27 mouse cellular contexts compared by ENCODE assay signal in genomic region chr8:12613201-12613600, GRCm38 (mm10). TPM values are rescaled to one million over a fixed set of nuclear protein-coding genes. Genes with fewer than 3 reads are reported as not detected.
DNase-seq lines count a peak whose midpoint lies in the region; ATAC-seq and TF ChIP-seq lines count a peak whose summit lies in the region.
"Had no signal": no experiment of that assay in that cellular context is flagged by ENCODE, and none has a peak within 500 bp of the region (broad histone marks: within the 10 kb centered on the region; RNA-seq: fewer than 3 reads in every experiment).

No protein-coding gene starts in this region.

- peaks cover 5% of the 10 kb centered on the region; the same call in 1 of the 2 replicates for H3K4me1 ChIP-seq in forebrain, embryonic 12.5 days
- H3K4me1 ChIP-seq in forebrain, postnatal 0 days (ENCODE audit: insufficient read depth), result no peaks in the 10 kb centered on the region
- 0 out of 2 replicates have a peak, but pooled peaks cover 3% of the 10 kb centered on the region for H3K4me1 ChIP-seq in forebrain, embryonic 14.5 days (ENCODE audit: control insufficient read depth, insufficient read depth, low read length)
- no peaks in the 10 kb centered on the region for H3K4me1 ChIP-seq in forebrain, embryonic 11.5 days (replicated peaks; ENCODE audit: control insufficient read depth, insufficient read depth, low read length)
- H3K4me1 ChIP-seq in midbrain, embryonic 14.5 days (ENCODE audit: control insufficient read depth, insufficient read depth, low read length), result no peaks in the 10 kb centered on the region; the same call in 1 of the 2 replicates
- peaks cover 19% of the 10 kb centered on the region for H3K4me1 ChIP-seq in midbrain, embryonic 10.5 days
- H3K4me1 ChIP-seq in forebrain, embryonic 16.5 days (replicated peaks; ENCODE audit: control insufficient read depth, insufficient read depth, low read length), result peaks cover 10% of the 10 kb centered on the region; the same call in 1 of the 2 replicates
- H3K4me1 ChIP-seq in intestine, postnatal 0 days (replicated peaks; ENCODE audit: control insufficient read depth, insufficient read depth, low read length), result no peaks in the 10 kb centered on the region
- H3K4me1 ChIP-seq: embryonic facial prominence, embryonic 12.5 days had no signal

- H3K9me3 ChIP-seq in forebrain, embryonic 12.5 days, result no peaks in the 10 kb centered on the region
- H3K9me3 ChIP-seq in forebrain, postnatal 0 days (ENCODE audit: low read length), result no peaks in the 10 kb centered on the region
- no peaks in the 10 kb centered on the region for H3K9me3 ChIP-seq in forebrain, embryonic 14.5 days (replicated peaks; ENCODE audit: control insufficient read depth, low read length)
- no peaks in the 10 kb centered on the region for H3K9me3 ChIP-seq in forebrain, embryonic 11.5 days (ENCODE audit: control insufficient read depth, low read length)
- H3K9me3 ChIP-seq in midbrain, embryonic 14.5 days (ENCODE audit: control insufficient read depth, low read length), result no peaks in the 10 kb centered on the region
- H3K9me3 ChIP-seq in midbrain, embryonic 10.5 days (replicated peaks), result no peaks in the 10 kb centered on the region
- H3K9me3 ChIP-seq in forebrain, embryonic 16.5 days (ENCODE audit: control insufficient read depth, low read length), result no peaks in the 10 kb centered on the region
- no peaks in the 10 kb centered on the region for H3K9me3 ChIP-seq in intestine, postnatal 0 days (ENCODE audit: control insufficient read depth)
- H3K9me3 ChIP-seq: embryonic facial prominence, embryonic 10.5 days; embryonic facial prominence, embryonic 12.5 days; G1E had no signal

- H3K36me3 ChIP-seq in forebrain, embryonic 12.5 days (replicated peaks), result peaks cover 33% of the 10 kb centered on the region
- H3K36me3 ChIP-seq in forebrain, postnatal 0 days (ENCODE audit: insufficient read depth), result peaks cover 15% of the 10 kb centered on the region
- H3K36me3 ChIP-seq in forebrain, embryonic 14.5 days (ENCODE audit: control insufficient read depth, insufficient read depth, low read length), result peaks cover 20% of the 10 kb centered on the region
- no peaks in the 10 kb centered on the region; the same call in 1 of the 2 replicates for H3K36me3 ChIP-seq in forebrain, embryonic 11.5 days (ENCODE audit: control insufficient read depth, insufficient read depth, low read length)
- peaks cover 24% of the 10 kb centered on the region; the same call in 1 of the 2 replicates for H3K36me3 ChIP-seq in midbrain, embryonic 14.5 days (ENCODE audit: control insufficient read depth, insufficient read depth, low read length)
- H3K36me3 ChIP-seq in midbrain, embryonic 10.5 days, result peaks cover 40% of the 10 kb centered on the region
- H3K36me3 ChIP-seq in forebrain, embryonic 16.5 days (ENCODE audit: control insufficient read depth, insufficient read depth), result no peaks in the 10 kb centered on the region
- H3K36me3 ChIP-seq in intestine, postnatal 0 days (ENCODE audit: control insufficient read depth, insufficient read depth), result peaks cover 38% of the 10 kb centered on the region

- no peak for ATAC-seq in forebrain, embryonic 12.5 days (ENCODE audit: low FRiP score)
- ATAC-seq in forebrain, postnatal 0 days, result no peak
- peak; percentile 52; the same call in 1 of the 2 replicates for ATAC-seq in forebrain, embryonic 14.5 days
- no peak for ATAC-seq in forebrain, embryonic 11.5 days (replicated peaks; ENCODE audit: low FRiP score)
- ATAC-seq in midbrain, embryonic 14.5 days (ENCODE audit: low FRiP score, low TSS enrichment), result no peak
- 0 out of 2 replicates have a peak, but pooled peaks have one; percentile 22 for ATAC-seq in forebrain, embryonic 16.5 days
- ATAC-seq in intestine, postnatal 0 days, result no peak
- ATAC-seq: activated CD4-positive, CD25-positive, alpha-beta regulatory T cell, adult 4 months; CD4-positive, CD25-positive, alpha-beta regulatory T cell, adult 4 months; Patski had no signal

- no peak overlapping the region for H3K4me3 ChIP-seq in forebrain, embryonic 12.5 days (replicated peaks)
- no peak overlapping the region for H3K4me3 ChIP-seq in forebrain, postnatal 0 days (ENCODE audit: low read depth, low read length)
- no peak overlapping the region for H3K4me3 ChIP-seq in forebrain, embryonic 14.5 days (ENCODE audit: low read depth, low read length)
- no peak overlapping the region for H3K4me3 ChIP-seq in forebrain, embryonic 11.5 days (ENCODE audit: low read depth, low read length)
- no peak overlapping the region for H3K4me3 ChIP-seq in midbrain, embryonic 14.5 days (replicated peaks; ENCODE audit: low read depth, low read length)
- H3K4me3 ChIP-seq in midbrain, embryonic 10.5 days, result no peak overlapping the region
- H3K4me3 ChIP-seq in forebrain, embryonic 16.5 days (replicated peaks; ENCODE audit: low read length), result no peak overlapping the region
- no peak overlapping the region for H3K4me3 ChIP-seq in intestine, postnatal 0 days (ENCODE audit: low read depth, low read length)
- H3K4me3 ChIP-seq: embryonic facial prominence, embryonic 10.5 days; embryonic facial prominence, embryonic 12.5 days had no signal

- H3K4me2 ChIP-seq in forebrain, embryonic 12.5 days, result no peak overlapping the region
- no peak overlapping the region for H3K4me2 ChIP-seq in forebrain, postnatal 0 days (ENCODE audit: low read depth)
- no peak overlapping the region for H3K4me2 ChIP-seq in forebrain, embryonic 14.5 days (ENCODE audit: low read length)
- no peak overlapping the region for H3K4me2 ChIP-seq in forebrain, embryonic 11.5 days (ENCODE audit: low read depth, low read length, severe bottlenecking)
- H3K4me2 ChIP-seq in midbrain, embryonic 14.5 days (ENCODE audit: low read length), result no peak overlapping the region
- H3K4me2 ChIP-seq in forebrain, embryonic 16.5 days (ENCODE audit: low read length), result no peak overlapping the region
- no peak overlapping the region for H3K4me2 ChIP-seq in intestine, postnatal 0 days (replicated peaks; ENCODE audit: low read depth)
- H3K4me2 ChIP-seq: embryonic facial prominence, embryonic 12.5 days had no signal

- DNase-seq in forebrain, postnatal 0 days, result no peak
- peak; percentile 61 for DNase-seq in forebrain, embryonic 14.5 days (ENCODE audit: low spot score)
- no peak for DNase-seq in forebrain, embryonic 11.5 days (ENCODE audit: low spot score)
- DNase-seq in midbrain, embryonic 14.5 days, result peak; percentile 14
- no peak for DNase-seq in midbrain, embryonic 10.5 days (ENCODE audit: low spot score)
- DNase-seq: adrenal gland, adult 8-10 months; adrenal gland, postnatal 14 days; adrenal gland, postnatal 36 days; B cell, adult 2 months; cerebellum, adult 11 months; cerebellum, adult 2 months; cerebellum, adult 9-10 months; cerebellum, postnatal 10 days; cerebellum, postnatal 25 days had no signal

- WGBS in forebrain, embryonic 12.5 days, result 67% methylated on average over 7 of the region's 7 CpGs
- WGBS in forebrain, postnatal 0 days, result 42% methylated on average over 7 of the region's 7 CpGs
- WGBS in forebrain, embryonic 14.5 days, result 52% methylated on average over 7 of the region's 7 CpGs
- 80% methylated on average over 7 of the region's 7 CpGs for WGBS in forebrain, embryonic 11.5 days
- 42% methylated on average over 7 of the region's 7 CpGs for WGBS in midbrain, embryonic 14.5 days
- 92% methylated on average over 7 of the region's 7 CpGs for WGBS in midbrain, embryonic 10.5 days
- WGBS in forebrain, embryonic 16.5 days, result 41% methylated on average over 7 of the region's 7 CpGs
- WGBS in intestine, postnatal 0 days, result 80% methylated on average over 7 of the region's 7 CpGs

- no peak overlapping the region for H3K9ac ChIP-seq in forebrain, embryonic 12.5 days
- no peak overlapping the region for H3K9ac ChIP-seq in forebrain, postnatal 0 days
- no peak overlapping the region for H3K9ac ChIP-seq in forebrain, embryonic 14.5 days (ENCODE audit: low read length)
- no peak overlapping the region for H3K9ac ChIP-seq in forebrain, embryonic 11.5 days (ENCODE audit: low read length)
- no peak overlapping the region for H3K9ac ChIP-seq in midbrain, embryonic 14.5 days (replicated peaks; ENCODE audit: low read length)
- H3K9ac ChIP-seq in forebrain, embryonic 16.5 days (replicated peaks; ENCODE audit: low read depth, low read length), result no peak overlapping the region
- H3K9ac ChIP-seq in intestine, postnatal 0 days (ENCODE audit: low read depth, low read length), result no peak overlapping the region
- H3K9ac ChIP-seq: embryonic facial prominence, embryonic 12.5 days had no signal

- no peaks in the 10 kb centered on the region for H3K27me3 ChIP-seq in forebrain, embryonic 12.5 days
- H3K27me3 ChIP-seq in forebrain, postnatal 0 days (ENCODE audit: insufficient read depth, low read length), result no peaks in the 10 kb centered on the region
- H3K27me3 ChIP-seq in forebrain, embryonic 14.5 days (replicated peaks; ENCODE audit: control insufficient read depth, insufficient read depth, low read length), result no peaks in the 10 kb centered on the region
- H3K27me3 ChIP-seq in forebrain, embryonic 11.5 days (ENCODE audit: control insufficient read depth, insufficient read depth, low read length), result no peaks in the 10 kb centered on the region
- no peaks in the 10 kb centered on the region for H3K27me3 ChIP-seq in midbrain, embryonic 14.5 days (ENCODE audit: control insufficient read depth, insufficient read depth, low read length)
- H3K27me3 ChIP-seq in midbrain, embryonic 10.5 days (ENCODE audit: low read depth, poor library complexity, severe bottlenecking), result peaks cover 28% of the 10 kb centered on the region
- no peaks in the 10 kb centered on the region; the same call in 1 of the 2 replicates for H3K27me3 ChIP-seq in forebrain, embryonic 16.5 days (replicated peaks; ENCODE audit: control insufficient read depth, insufficient read depth, low read length)
- no peaks in the 10 kb centered on the region for H3K27me3 ChIP-seq in intestine, postnatal 0 days (replicated peaks; ENCODE audit: control insufficient read depth, insufficient read depth, low read length)
- H3K27me3 ChIP-seq: CH12.LX; embryonic facial prominence, embryonic 12.5 days; Patski had no signal

- TF ChIP-seq CTCF in forebrain, postnatal 0 days (IDR thresholded peaks at IDR 0.05; ENCODE audit: low read depth), result no peak
- TF ChIP-seq CTCF in intestine, postnatal 0 days (IDR thresholded peaks at IDR 0.05; ENCODE audit: low read depth), result no peak

- peak overlapping the region; percentile 25; the same call in 1 of the 2 replicates for H3K27ac ChIP-seq in forebrain, embryonic 12.5 days
- H3K27ac ChIP-seq in forebrain, postnatal 0 days (ENCODE audit: low read depth, low read length), result no peak overlapping the region
- no peak overlapping the region for H3K27ac ChIP-seq in forebrain, embryonic 14.5 days (ENCODE audit: low read depth, low read length)
- no peak overlapping the region for H3K27ac ChIP-seq in forebrain, embryonic 11.5 days (ENCODE audit: low read depth, low read length)
- no peak overlapping the region for H3K27ac ChIP-seq in midbrain, embryonic 14.5 days (replicated peaks; ENCODE audit: low read depth, low read length)
- H3K27ac ChIP-seq in midbrain, embryonic 10.5 days (replicated peaks), result no peak overlapping the region
- 0 out of 2 replicates have a peak overlapping the region, but pooled peaks have one; percentile 3 for H3K27ac ChIP-seq in forebrain, embryonic 16.5 days (ENCODE audit: low read length)
- H3K27ac ChIP-seq in intestine, postnatal 0 days (ENCODE audit: low read depth, low read length), result no peak overlapping the region
- H3K27ac ChIP-seq: embryonic facial prominence, embryonic 10.5 days; embryonic facial prominence, embryonic 12.5 days had no signal

RNA-seq across cellular contexts. Expression of gene Spaca7, which starts 40.4 kb away (rescaled TPM):
- not detected in 2 replicates for polyA plus RNA-seq in forebrain, embryonic 12.5 days (2016; fragmentation: Nextera tagmentation; extraction: Ambion mirVana)
- not detected in 2 replicates for total RNA-seq in forebrain, postnatal 0 days (2014; rRNA removed)
- polyA plus RNA-seq in forebrain, postnatal 0 days (2015; fragmentation: Nextera tagmentation; extraction: Ambion mirVana), result not detected in 2 replicates
- not detected in 2 replicates for polyA plus RNA-seq in forebrain, embryonic 14.5 days (2014; fragmentation: Nextera tagmentation; extraction: Ambion mirVana)
- polyA plus RNA-seq in forebrain, embryonic 11.5 days (2014; fragmentation: Nextera tagmentation; extraction: Ambion mirVana), result not detected in 2 replicates
- polyA plus RNA-seq in midbrain, embryonic 14.5 days (2014; fragmentation: Nextera tagmentation; extraction: Ambion mirVana), result not detected in 2 replicates
- polyA plus RNA-seq in midbrain, embryonic 10.5 days (2016; fragmentation: Nextera tagmentation; extraction: Ambion mirVana), result not detected in 2 replicates
- not detected in 2 replicates for polyA plus RNA-seq in forebrain, embryonic 16.5 days (2015; fragmentation: Nextera tagmentation; extraction: Ambion mirVana)
- polyA plus RNA-seq in intestine, postnatal 0 days (2015; fragmentation: Nextera tagmentation; extraction: Ambion mirVana), result 0.29 and 0.50 TPM in 2 replicates
- total RNA-seq: adrenal gland, adult 18-20 months; adrenal gland, adult 8-10 months; adrenal gland, postnatal 14 days; adrenal gland, postnatal 36 days; CH12.LX; G1E had no signal
- polyA plus RNA-seq: activated CD4-positive, CD25-positive, alpha-beta regulatory T cell, adult 4 months; CD4-positive, CD25-positive, alpha-beta regulatory T cell, adult 4 months; cerebellum, adult 2 months; cortical plate, adult 2 months; embryonic facial prominence, embryonic 10.5 days; embryonic facial prominence, embryonic 12.5 days; embryonic facial prominence, embryonic 14.5 days; G1E had no signal

RNA-seq across cellular contexts. Expression of gene Tubgcp3, which starts 58.8 kb away (rescaled TPM):
- polyA plus RNA-seq in forebrain, embryonic 12.5 days (2016; fragmentation: Nextera tagmentation; extraction: Ambion mirVana), result 59.0 and 62.2 TPM in 2 replicates
- total RNA-seq in forebrain, postnatal 0 days (2014; rRNA removed), result 36.4 and 58.0 TPM in 2 replicates
- 22.1 and 24.4 TPM in 2 replicates for polyA plus RNA-seq in forebrain, postnatal 0 days (2015; fragmentation: Nextera tagmentation; extraction: Ambion mirVana)
- 47.3 and 51.8 TPM in 2 replicates for polyA plus RNA-seq in forebrain, embryonic 14.5 days (2014; fragmentation: Nextera tagmentation; extraction: Ambion mirVana)
- polyA plus RNA-seq in forebrain, embryonic 11.5 days (2014; fragmentation: Nextera tagmentation; extraction: Ambion mirVana), result 67.4 and 68.3 TPM in 2 replicates
- 43.4 and 50.3 TPM in 2 replicates for polyA plus RNA-seq in midbrain, embryonic 14.5 days (2014; fragmentation: Nextera tagmentation; extraction: Ambion mirVana)
- polyA plus RNA-seq in midbrain, embryonic 10.5 days (2016; fragmentation: Nextera tagmentation; extraction: Ambion mirVana), result 52.7 and 59.6 TPM in 2 replicates
- polyA plus RNA-seq in forebrain, embryonic 16.5 days (2015; fragmentation: Nextera tagmentation; extraction: Ambion mirVana), result 43.9 and 47.7 TPM in 2 replicates
- polyA plus RNA-seq in intestine, postnatal 0 days (2015; fragmentation: Nextera tagmentation; extraction: Ambion mirVana), result 14.8 and 15.2 TPM in 2 replicates

Comparison
In these comparisons a context has a peak if more than half of its experiments do, and no peak if none do; other contexts are left out.
1. ATAC-seq: peak in forebrain, embryonic 14.5 days (single experiment) and forebrain, embryonic 16.5 days (single experiment); none in forebrain, embryonic 12.5 days (single experiment), forebrain, postnatal 0 days (single experiment), forebrain, embryonic 11.5 days (single experiment), midbrain, embryonic 14.5 days (single experiment) and intestine, postnatal 0 days (single experiment).
2. H3K27ac ChIP-seq: peak in forebrain, embryonic 12.5 days (single experiment) and forebrain, embryonic 16.5 days (single experiment); none in forebrain, postnatal 0 days (single experiment), forebrain, embryonic 14.5 days (single experiment), forebrain, embryonic 11.5 days (single experiment), midbrain, embryonic 14.5 days (single experiment), midbrain, embryonic 10.5 days (single experiment) and intestine, postnatal 0 days (single experiment).
3. DNase-seq: peak in forebrain, embryonic 14.5 days (single experiment) and midbrain, embryonic 14.5 days (single experiment); none in forebrain, postnatal 0 days (single experiment), forebrain, embryonic 11.5 days (single experiment) and midbrain, embryonic 10.5 days (single experiment).